Mouse (Mus musculus) heart, embryonic 11.5 days (tissue): ENCODE measurements at regions not wholly inside any gene's neighbourhood (a gene's known extent, or its start where the extent isn't known, plus 50 kb on each side); places are given as distances from the start of the nearest gene placed in this dataset.

Experiments used
- ATAC-seq: fragments of 200-750 bp; cut with Nextera tagmentation; replicated peaks from 2 replicates; pipeline ENCODE4 v1.8.0; 2017; ENCODE audit warnings: moderate library complexity; ENCODE audit not compliant: insufficient number of reproducible peaks, low FRiP score, low TSS enrichment
- H3K27ac ChIP-seq: fragments of 300-500 bp; sonication (generic); 2 replicates; pipeline ENCODE4 v1.5.1; 2014; ENCODE audit warnings: mild to moderate bottlenecking, low read depth, low read length
- H3K27me3 ChIP-seq: fragments of 300-500 bp; sonication (generic); 2 replicates; pipeline ENCODE4 v1.6.1; 2014; ENCODE audit warnings: mild to moderate bottlenecking, low read length, mixed read lengths; ENCODE audit not compliant: control insufficient read depth, insufficient read depth
- H3K36me3 ChIP-seq: fragments of 300-500 bp; sonication (generic); 2 replicates; pipeline ENCODE4 v1.6.1; 2014; ENCODE audit warnings: mild to moderate bottlenecking, low read length, moderate library complexity, mixed read lengths; ENCODE audit not compliant: control insufficient read depth, insufficient read depth
- H3K4me1 ChIP-seq: fragments of 300-500 bp; sonication (generic); 2 replicates; pipeline ENCODE4 v1.6.1; 2014; ENCODE audit warnings: low read length; ENCODE audit not compliant: control insufficient read depth, insufficient read depth
- H3K4me2 ChIP-seq: fragments of 300-500 bp; sonication (generic); 2 replicates; pipeline ENCODE4 v1.6.1; 2014; ENCODE audit warnings: mild to moderate bottlenecking, moderate library complexity
- H3K4me3 ChIP-seq: fragments of 300-500 bp; sonication (generic); 2 replicates; pipeline ENCODE4 v1.5.1; 2014; ENCODE audit warnings: low read depth, low read length
- H3K9ac ChIP-seq: fragments of 300-500 bp; sonication (generic); 2 replicates; pipeline ENCODE4 v1.6.1; 2014; ENCODE audit warnings: mild to moderate bottlenecking, low read depth, low read length, moderate library complexity
- H3K9me3 ChIP-seq: fragments of 300-500 bp; sonication (generic); replicated peaks from 2 replicates; pipeline ENCODE4 v1.6.1; 2016; ENCODE audit warnings: low read length; ENCODE audit not compliant: control insufficient read depth
- WGBS: fragments of 180-500 bp; shearing (Covaris S2); extraction: QIAGEN DNeasy Blood & Tissue Kit; methylation state at CpG from one replicate; pipeline ENCODE4 v1.1.7; 2014; ENCODE audit not compliant: insufficient replicate concordance; 5-methylcytosine and 5-hydroxymethylcytosine counted together

DNA sequence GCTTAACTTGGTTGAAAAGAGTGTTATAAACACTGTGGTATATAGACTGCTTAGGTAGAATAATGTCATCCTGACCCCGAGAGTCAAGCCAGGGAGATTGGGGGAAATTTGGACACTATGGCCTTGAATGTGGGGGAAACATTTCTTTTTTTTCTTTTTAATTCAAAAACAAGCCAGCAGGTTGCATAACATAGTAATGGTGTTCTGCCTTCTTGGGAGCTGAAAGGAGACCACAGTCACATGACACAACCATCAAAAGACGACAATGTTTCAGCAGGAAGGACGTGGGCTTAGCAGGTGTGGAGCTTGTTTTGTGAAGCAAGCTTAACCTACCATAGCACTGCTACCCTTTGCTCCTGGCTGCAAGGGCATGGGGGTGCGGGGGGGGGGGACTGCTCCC, 306.3 kb upstream of the Klf3 start:
- Histone ChIP-seq H3K27me3 (no peaks in the 10 kb centered on the region), H3K27ac (no peak overlapping the region), H3K9me3 (no peaks in the 10 kb centered on the region), H3K9ac (no peak overlapping the region), H3K4me1 (no peaks in the 10 kb centered on the region), H3K36me3 (no peaks in the 10 kb centered on the region), H3K4me3 (no peak overlapping the region), H3K4me2 (no peak overlapping the region)
- WGBS: 77% methylated on average over 4 of the region's 4 CpGs
- ATAC-seq: no peak

DNA sequence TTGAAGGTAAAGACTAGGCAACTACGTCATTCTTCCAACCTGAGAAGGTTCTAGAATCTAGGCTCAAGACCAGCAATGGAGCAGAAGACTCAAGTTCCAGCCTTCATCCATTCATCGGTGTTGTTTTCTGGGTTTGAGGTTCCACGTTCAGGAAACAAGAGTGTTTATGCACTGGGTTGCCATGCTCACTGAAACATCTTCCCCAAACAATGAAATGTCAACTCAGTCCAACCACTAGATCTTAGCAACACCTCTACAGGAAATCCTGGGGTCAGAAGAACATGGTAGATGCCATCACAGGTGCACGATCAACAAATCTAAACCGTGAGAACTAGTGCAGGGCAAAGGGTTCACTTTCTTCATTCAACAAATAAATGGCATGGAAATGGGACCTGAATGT, 304.8 kb upstream of the Klf3 start:
- Histone ChIP-seq H3K4me2 (no peak overlapping the region), H3K4me1 (peaks cover 2% of the 10 kb centered on the region; the same call in 1 of the 2 replicates)

DNA sequence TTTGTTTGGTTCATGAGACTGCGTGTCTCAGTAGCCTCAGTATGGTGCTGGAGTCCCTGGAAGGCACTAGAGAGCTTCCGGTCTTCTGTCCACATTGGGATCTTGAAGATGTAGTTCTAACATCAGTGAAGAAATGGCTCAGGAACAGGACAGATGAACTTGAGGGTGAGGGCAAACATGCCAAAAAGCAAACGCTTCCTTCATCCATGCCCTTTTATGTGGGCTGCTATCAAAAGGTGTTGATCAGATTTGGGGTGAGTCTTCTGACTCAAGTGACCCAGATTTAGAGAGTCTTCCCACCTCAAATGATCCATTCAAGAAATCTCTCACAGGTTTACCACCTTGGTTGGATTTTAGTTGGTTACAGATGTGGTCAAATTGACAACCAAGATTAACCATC, 304.1 kb upstream of the Klf3 start:
- H3K27me3 ChIP-seq: no peaks in the 10 kb centered on the region
- H3K36me3 ChIP-seq: no peaks in the 10 kb centered on the region
- H3K4me2 ChIP-seq: no peak overlapping the region
- no peak overlapping the region for H3K9ac ChIP-seq
- ATAC-seq: no peak
- no peaks in the 10 kb centered on the region for H3K9me3 ChIP-seq
- H3K4me1 ChIP-seq: peaks cover 5% of the 10 kb centered on the region; the same call in 1 of the 2 replicates
- WGBS: 90% methylated on average over 3 of the region's 3 CpGs
- H3K4me3 ChIP-seq: no peak overlapping the region
- H3K27ac ChIP-seq: no peak overlapping the region

More for the DNA sequence above, 304.8 kb upstream of the Klf3 start:
- WGBS: 81% methylated on average over 5 of the region's 5 CpGs
- Histone ChIP-seq H3K9ac (no peak overlapping the region), H3K36me3 (no peaks in the 10 kb centered on the region), H3K27ac (no peak overlapping the region), H3K27me3 (no peaks in the 10 kb centered on the region), H3K9me3 (no peaks in the 10 kb centered on the region), H3K4me3 (no peak overlapping the region)
- ATAC-seq: no peak

- Histone ChIP-seq H3K36me3 (no peaks in the 10 kb centered on the region), H3K4me1 (peaks cover 13% of the 10 kb centered on the region), H3K27ac (no peak overlapping the region), H3K4me2 (no peak overlapping the region), H3K9ac (no peak overlapping the region), H3K9me3 (no peaks in the 10 kb centered on the region), H3K27me3 (no peaks in the 10 kb centered on the region), H3K4me3 (no peak overlapping the region)
- no peak for ATAC-seq
- 78% methylated on average over 8 of the region's 8 CpGs for WGBS
Measured at GRCm38 (mm10) chr5:64500413-64500812, 302.8 kb upstream of the Klf3 start.

GRCm38 (mm10) chr5:64500866-64501265, 302.3 kb upstream of the Klf3 start:
- Histone ChIP-seq H3K9me3 (no peaks in the 10 kb centered on the region), H3K4me2 (no peak overlapping the region), H3K27ac (no peak overlapping the region), H3K36me3 (no peaks in the 10 kb centered on the region), H3K27me3 (no peaks in the 10 kb centered on the region), H3K4me1 (peaks cover 13% of the 10 kb centered on the region), H3K4me3 (no peak overlapping the region), H3K9ac (no peak overlapping the region)
- 75% methylated on average over 4 of the region's 4 CpGs for WGBS
- no peak for ATAC-seq

DNA sequence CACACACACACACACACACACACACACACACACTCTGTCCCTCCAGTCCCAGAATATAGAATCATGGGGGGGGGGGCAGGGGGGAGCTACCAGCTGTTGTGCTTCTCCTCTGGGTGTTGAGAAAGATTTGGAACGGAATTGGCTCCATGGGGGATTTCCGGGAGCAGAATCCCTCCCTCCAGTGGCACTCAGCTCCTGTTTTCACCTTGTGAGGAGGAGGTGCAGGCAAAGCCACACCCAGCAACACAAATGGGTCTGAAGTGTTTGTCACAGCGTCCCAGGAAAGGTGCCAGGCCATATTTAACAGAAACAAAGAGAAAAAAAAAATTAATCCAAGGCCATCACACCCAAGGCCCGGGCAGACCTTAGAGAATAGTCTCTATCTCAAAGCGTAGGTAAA, 301.4 kb upstream of the Klf3 start:
- 63% methylated on average over 5 of the region's 5 CpGs for WGBS
- Histone ChIP-seq H3K4me3 (no peak overlapping the region), H3K4me1 (peaks cover 16% of the 10 kb centered on the region), H3K9ac (no peak overlapping the region), H3K9me3 (no peaks in the 10 kb centered on the region), H3K27me3 (no peaks in the 10 kb centered on the region), H3K4me2 (no peak overlapping the region), H3K27ac (no peak overlapping the region), H3K36me3 (no peaks in the 10 kb centered on the region)
- no peak for ATAC-seq

- no peaks in the 10 kb centered on the region for H3K27me3 ChIP-seq
- H3K4me2 ChIP-seq: no peak overlapping the region
- 35% methylated on average over 4 of the region's 4 CpGs for WGBS
- H3K27ac ChIP-seq: peak overlapping the region; percentile 4; the same call in 1 of the 2 replicates
- no peaks in the 10 kb centered on the region for H3K36me3 ChIP-seq
- peaks cover 16% of the 10 kb centered on the region for H3K4me1 ChIP-seq
- H3K9ac ChIP-seq: 0 out of 2 replicates have a peak overlapping the region, but pooled peaks have one; percentile 39
- no peak for ATAC-seq
- no peak overlapping the region for H3K4me3 ChIP-seq
- H3K9me3 ChIP-seq: no peaks in the 10 kb centered on the region
Measured at GRCm38 (mm10) chr5:64503514-64503913, 299.7 kb upstream of the Klf3 start.

GRCm38 (mm10) chr5:64504507-64504906, 298.7 kb upstream of the Klf3 start:
- 67% methylated on average over 6 of the region's 6 CpGs for WGBS
- Histone ChIP-seq H3K4me1 (peaks cover 16% of the 10 kb centered on the region), H3K36me3 (no peaks in the 10 kb centered on the region), H3K9ac (no peak overlapping the region; the same call in 1 of the 2 replicates), H3K4me2 (no peak overlapping the region), H3K27me3 (no peaks in the 10 kb centered on the region), H3K9me3 (no peaks in the 10 kb centered on the region), H3K27ac (peak overlapping the region; percentile 84; the same call in 1 of the 2 replicates), H3K4me3 (no peak overlapping the region)
- no peak for ATAC-seq

GRCm38 (mm10) chr5:64505227-64505834, 297.9 kb upstream of the Klf3 start:
- peak overlapping the region; percentile 84 for H3K27ac ChIP-seq
- no peaks in the 10 kb centered on the region for H3K9me3 ChIP-seq
- ATAC-seq: peak; percentile 84
- no peaks in the 10 kb centered on the region for H3K36me3 ChIP-seq
- H3K4me2 ChIP-seq: peak overlapping the region; percentile 76
- H3K9ac ChIP-seq: peak overlapping the region; percentile 69; the same call in 1 of the 2 replicates
- peaks cover 16% of the 10 kb centered on the region for H3K4me1 ChIP-seq
- 1% methylated on average over 17 of the region's 17 CpGs for WGBS
- H3K27me3 ChIP-seq: no peaks in the 10 kb centered on the region
- H3K4me3 ChIP-seq: peak overlapping the region; percentile 46
